Mouse (Mus musculus): ENCODE measurements around the gene Pard3. TPM values are rescaled to one million over a fixed set of nuclear protein-coding genes. Genes with fewer than 3 reads are reported as not detected.

Gene Pard3
- total and polyA plus RNA-seq, 3 experiments = 0.51 to 1.3 (median 0.94) TPM

DNA sequence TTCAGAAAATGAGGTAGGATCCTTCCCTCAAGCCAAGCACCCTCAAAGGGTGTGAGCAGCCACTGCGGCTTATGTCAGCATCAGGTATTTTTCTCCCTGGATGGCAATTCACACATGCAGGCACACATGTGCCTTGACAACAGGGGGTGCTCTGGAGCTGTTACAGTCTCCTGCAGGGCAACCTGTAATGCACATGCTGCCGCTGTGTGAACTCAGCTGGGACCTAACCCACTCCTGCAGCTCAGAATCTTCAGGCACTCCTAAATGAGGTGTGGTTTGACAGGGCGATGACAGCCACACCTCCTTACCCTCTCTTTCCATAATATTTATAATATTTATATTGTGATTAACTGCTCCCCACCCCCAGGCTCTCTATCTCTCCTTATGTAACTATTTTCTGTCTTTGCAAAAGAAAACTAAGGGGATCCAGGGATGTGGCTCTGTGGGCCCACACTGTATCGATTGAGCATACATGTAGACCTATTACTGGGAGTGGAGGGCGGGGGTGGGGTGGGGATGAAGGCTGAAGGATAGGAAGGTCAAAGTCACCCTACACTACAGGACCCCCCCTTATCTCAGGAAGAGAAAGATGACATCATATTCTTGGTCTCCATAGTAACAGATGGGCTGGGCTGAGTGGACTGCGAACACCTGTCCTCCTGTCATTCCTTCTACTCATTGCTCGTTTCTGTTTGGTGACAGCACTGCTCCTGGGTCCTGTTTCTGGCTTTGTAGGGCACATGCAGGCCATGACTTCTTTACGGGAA is 375.1 kb downstream of the Pard3 start:
- in situ Hi-C loops (cut with MboI; ENCODE audit: low pct_ligation_motif_present, low pct_unique_long_range_greater_than_20kb, low sequenced_read_pairs) = loop anchor here (25.0 kb wide), 1 partner anchor 923 kb away; the partner anchor contains the start of gene Nrp1

DNA sequence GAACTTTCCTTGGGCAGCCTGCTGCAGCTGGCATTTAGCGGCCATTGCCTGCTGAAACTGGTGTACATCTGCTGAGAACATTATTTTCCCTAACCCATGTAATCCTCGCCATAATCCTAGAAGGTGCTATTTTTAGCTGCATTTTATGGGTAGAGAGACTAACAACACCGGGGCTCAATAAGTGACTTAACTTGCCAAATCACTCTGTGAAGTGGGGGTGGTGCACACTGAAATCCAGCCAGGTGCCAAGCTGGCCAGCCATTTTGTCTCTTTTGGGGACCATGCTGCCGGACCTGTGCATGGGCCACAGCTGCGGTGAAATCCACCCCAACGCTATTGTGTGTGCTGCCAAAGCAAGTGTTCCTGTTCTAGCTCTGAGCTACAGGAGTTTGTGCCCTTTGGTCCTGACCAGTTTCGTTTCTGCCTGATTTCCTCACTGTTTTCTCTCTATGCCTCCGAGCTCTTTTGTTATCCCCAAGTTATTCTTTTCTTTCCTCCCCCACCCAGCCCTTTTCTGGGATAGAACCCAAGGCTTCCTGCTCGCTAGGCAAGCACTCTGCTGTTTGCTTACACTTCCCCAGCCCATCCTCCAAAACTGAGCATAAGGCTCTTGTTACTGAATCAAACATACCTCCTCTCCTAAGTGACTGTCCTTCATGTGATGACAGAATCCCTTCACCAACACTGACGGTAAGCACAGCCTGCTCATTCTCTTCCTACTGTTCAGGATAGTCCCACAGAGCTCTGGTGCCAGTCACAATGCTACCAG is 375.9 kb downstream of the Pard3 start:
- Histone ChIP-seq H3K79me2 (replicated peaks; ENCODE audit: control insufficient read depth, extremely low read depth, insufficient read depth, poor library complexity, severe bottlenecking) (no peaks in the 10 kb centered on the region), H3K9ac (ENCODE audit: insufficient read depth, low read depth) (no peak overlapping the region), H3K9me3 (replicated peaks; ENCODE audit: low read length) (no peaks in the 10 kb centered on the region), H3K4me1 (ENCODE audit: control insufficient read depth in 1 of 2, insufficient read depth in 2 of 2) (peaks cover 18 to 59% of the 10 kb centered on the region in 2 experiments), H3K4me3 (replicated peaks in 1 of 3; ENCODE audit: low read depth in 2 of 3, low read length in 2 of 3, poor library complexity in 1 of 3) (peak overlapping the region; percentile 32 to 58 (median 46)), H3K4me2 (ENCODE audit: insufficient read depth, low read depth, poor library complexity, severe bottlenecking) (peak overlapping the region; percentile 45), H3K27me3 (replicated peaks) (no peaks in the 10 kb centered on the region), H3K36me3 (replicated peaks in 1 of 2; ENCODE audit: control insufficient read depth in 1 of 2, insufficient read depth in 1 of 2, low read length in 1 of 2) (peaks cover 0 to 30% of the 10 kb centered on the region in 2 experiments), H3K27ac (ENCODE audit: insufficient read depth, low read depth) (no peak overlapping the region)
- dilution Hi-C loops (cut with MboI; ENCODE audit: extremely low pct_ligation_motif_present, extremely low pct_unique_long_range_greater_than_20kb, low sequenced_read_pairs) (no loop called here), in situ Hi-C loops (cut with MboI; ENCODE audit: low pct_ligation_motif_present, low pct_unique_long_range_greater_than_20kb, low sequenced_read_pairs) (loop anchor here (25.0 kb wide), 1 partner anchor 923 kb away; the partner anchor contains the start of gene Nrp1)
- TF ChIP-seq RCOR1 (conservative IDR thresholded peaks at IDR 0.05; ENCODE audit: low read depth, low read length) (no peak), MEF2A (IDR thresholded peaks at IDR 0.05; ENCODE audit: borderline replicate concordance, low read depth, low read length) (no peak), ZNF384 (IDR thresholded peaks at IDR 0.05; ENCODE audit: low read depth, low read length) (no peak), GABPA (IDR thresholded peaks at IDR 0.05; ENCODE audit: insufficient replicate concordance, low read depth, low read length) (no peak), POLR2A (IDR thresholded peaks at IDR 0.05; ENCODE audit: low read depth, low read length) (no peak), USF2 (conservative IDR thresholded peaks at IDR 0.05; ENCODE audit: low read depth, low read length) (no peak), PAX5 (IDR thresholded peaks at IDR 0.05; ENCODE audit: low read length) (no peak), NELFE (IDR thresholded peaks at IDR 0.05; ENCODE audit: low read depth, low read length) (no peak), SMC3 (IDR thresholded peaks at IDR 0.05; ENCODE audit: low read depth, low read length) (no peak), EP300 (IDR thresholded peaks at IDR 0.05; ENCODE audit: low read length) (no peak), HCFC1 (IDR thresholded peaks at IDR 0.05; ENCODE audit: low read depth, low read length) (no peak), RAD21 (IDR thresholded peaks at IDR 0.05; ENCODE audit: low read depth, low read length) (no peak), TBP (conservative IDR thresholded peaks at IDR 0.05; ENCODE audit: low read depth, low read length) (no peak)
- DNase-seq (ENCODE audit: extremely low read depth) = no peak

More for the DNA sequence above, 375.1 kb downstream of the Pard3 start:
- no peak overlapping the region for H3K27ac ChIP-seq (ENCODE audit: insufficient read depth, low read depth)
- H3K9ac ChIP-seq (ENCODE audit: insufficient read depth, low read depth) = no peak overlapping the region
- DNase-seq (ENCODE audit: extremely low read depth) = peak; percentile 80
- no peaks in the 10 kb centered on the region for H3K27me3 ChIP-seq (replicated peaks)
- dilution Hi-C loops (cut with MboI; ENCODE audit: extremely low pct_ligation_motif_present, extremely low pct_unique_long_range_greater_than_20kb, low sequenced_read_pairs) = no loop called here
- H3K9me3 ChIP-seq (replicated peaks; ENCODE audit: low read length) = no peaks in the 10 kb centered on the region
- no peak overlapping the region for H3K4me2 ChIP-seq (ENCODE audit: insufficient read depth, low read depth, poor library complexity, severe bottlenecking)
- no peaks in the 10 kb centered on the region for H3K79me2 ChIP-seq (replicated peaks; ENCODE audit: control insufficient read depth, extremely low read depth, insufficient read depth, poor library complexity, severe bottlenecking)
- H3K4me1 ChIP-seq (ENCODE audit: control insufficient read depth in 1 of 2, insufficient read depth in 2 of 2) = peaks cover 18 to 59% of the 10 kb centered on the region in 2 experiments
- H3K36me3 ChIP-seq (replicated peaks in 1 of 2; ENCODE audit: control insufficient read depth in 1 of 2, insufficient read depth in 1 of 2, low read length in 1 of 2) = peaks cover 0 to 37% of the 10 kb centered on the region in 2 experiments
- no peak overlapping the region for H3K4me3 ChIP-seq (replicated peaks in 1 of 3; ENCODE audit: low read depth in 2 of 3, low read length in 2 of 3, poor library complexity in 1 of 3)
- TF ChIP-seq JUN (IDR thresholded peaks at IDR 0.05; ENCODE audit: insufficient read depth, low read depth, low read length) (no peak), CTCF (conservative IDR thresholded peaks at IDR 0.05 in 1 of 2, IDR thresholded peaks at IDR 0.05 in 1 of 2; ENCODE audit: low read depth in 2 of 2, low read length in 2 of 2) (peak; percentile 38 to 80), MAFK (IDR thresholded peaks at IDR 0.05; ENCODE audit: insufficient replicate concordance, low read length) (no peak), SMC3 (IDR thresholded peaks at IDR 0.05; ENCODE audit: low read depth, low read length) (peak; percentile 75), IRF4 (IDR thresholded peaks at IDR 0.05; ENCODE audit: low read depth, low read length) (peak; percentile 47; the same call in 1 of the 2 replicates), MAX (IDR thresholded peaks at IDR 0.05; ENCODE audit: low read length) (peak; percentile 87), ETS1 (conservative IDR thresholded peaks at IDR 0.05; ENCODE audit: low read depth, low read length) (no peak), MYC (IDR thresholded peaks at IDR 0.05; ENCODE audit: low read depth, low read length) (peak; percentile 82), BHLHE40 (IDR thresholded peaks at IDR 0.05; ENCODE audit: low read depth, low read length) (peak; percentile 57), POLR2AphosphoS2 (IDR thresholded peaks at IDR 0.05; ENCODE audit: low read depth, low read length) (no peak), RAD21 (IDR thresholded peaks at IDR 0.05; ENCODE audit: low read depth, low read length) (peak; percentile 81)
